Mouse (Mus musculus): Measurements from ENCODE around the gene B3gat3. TPM values are rescaled to one million over a fixed set of nuclear protein-coding genes. Genes with fewer than 3 reads are reported as not detected.

The B3gat3 gene
- polyA plus RNA-seq (2012; rRNA removed; ENCODE audit: low replicate concordance), result 78.8 and 91.5 TPM in 2 replicates

GRCm38 (mm10) chr19:8920073-8920736 is at the start of gene B3gat3:
B3gat3 (plus strand) TSS chr19:8920374.

GRCm38 (mm10) chr19:8871267-8872186 is 48.6 kb upstream of the B3gat3 start, which contains the start of gene Ubxn1:
Ubxn1 (plus strand) TSS chr19:8871496.

GRCm38 (mm10) chr19:8880311-8881033 is 39.7 kb upstream of the B3gat3 start, which contains the start of gene Uqcc3:
Uqcc3 (minus strand) TSS chr19:8880923.

GRCm38 (mm10) chr19:8883616-8884015 is 36.6 kb upstream of the B3gat3 start, which contains the start of the genes Lbhd1 and Gm49403:
Lbhd1 (plus strand) TSS chr19:8883732.
Gm49403 (plus strand) TSS chr19:8883930.

GRCm38 (mm10) chr19:8888511-8889385 is 31.4 kb upstream of the B3gat3 start, which contains the start of the genes 1810009A15Rik and Gm49416:
1810009A15Rik (plus strand) TSS chr19:8888853.
Gm49416 (plus strand) TSS chr19:8888926.

GRCm38 (mm10) chr19:8892829-8893766 is 27.1 kb upstream of the B3gat3 start, which contains the start of gene Ints5:
Ints5 (plus strand) TSS chr19:8893005.

GRCm38 (mm10) chr19:8897865-8898495 is 22.2 kb upstream of the B3gat3 start, which contains the start of gene Ganab:
Ganab (plus strand) TSS chr19:8898071.

GRCm38 (mm10) chr19:8929224-8930088 is 9.3 kb downstream of the B3gat3 start, which contains the start of the genes Rom1 and Eml3:
Rom1 (minus strand) TSS chr19:8929356.
Eml3 (plus strand) TSS chr19:8929552.

GRCm38 (mm10) chr19:8941515-8942217 is 21.5 kb downstream of the B3gat3 start, which contains the start of gene Mta2:
Mta2 (plus strand) TSS chr19:8941875.

GRCm38 (mm10) chr19:8953135-8954039 is 33.2 kb downstream of the B3gat3 start, which contains the start of gene Tut1:
Tut1 (plus strand) TSS chr19:8953847.

GRCm38 (mm10) chr19:8966590-8967372 is 46.6 kb downstream of the B3gat3 start, which contains the start of gene Eef1g:
Eef1g (plus strand) TSS chr19:8967041.

